Mouse (Mus musculus): Measurements from ENCODE around the gene Gng7. TPM values are rescaled to one million over a fixed set of nuclear protein-coding genes. Genes with fewer than 3 reads are reported as not detected.

Gene Gng7
- total RNA-seq, 2 experiments from 2014 or later, result 66.6 to 111 TPM

DNA sequence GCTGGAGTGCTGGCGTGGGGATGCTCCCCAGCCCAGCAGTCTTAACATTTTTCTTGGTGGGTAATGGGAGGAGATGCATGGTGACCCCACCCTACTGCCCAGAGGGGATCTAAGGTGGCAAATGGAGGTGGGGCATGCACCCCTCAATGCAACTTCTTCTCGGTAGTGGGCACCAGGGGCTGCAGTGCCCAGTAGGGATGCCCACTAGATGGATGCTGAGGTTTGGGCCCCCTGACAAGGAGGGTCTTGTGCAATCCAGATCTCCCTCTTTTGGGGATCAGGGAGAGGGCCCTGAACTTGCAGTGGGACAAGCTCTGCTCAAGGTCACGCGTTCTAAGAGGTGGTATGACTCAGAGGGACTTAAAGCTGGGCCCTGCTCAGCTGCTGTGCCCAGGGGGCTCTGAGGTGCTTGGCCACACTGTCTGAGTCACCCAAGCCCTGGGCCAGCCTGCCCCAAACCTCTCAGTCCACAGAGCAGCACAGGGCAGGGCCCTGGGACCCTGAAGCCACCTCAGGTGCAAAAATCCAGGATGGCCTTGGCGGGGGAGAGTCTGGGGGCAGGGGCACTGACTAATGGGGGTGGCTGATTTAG is 9.7 kb upstream of the Gng7 start:
- Histone ChIP-seq H3K27ac (peak overlapping the region; percentile 92), H3K4me3 (peak overlapping the region; percentile 57)
- no peak for DNase-seq (ENCODE audit: extremely low spot score in 1 of 2, low spot score in 2 of 2)
- intact Hi-C loops (cut with DNase I), result no loop called here
- TF ChIP-seq CTCF (IDR thresholded peaks at IDR 0.05), result no peak

DNA sequence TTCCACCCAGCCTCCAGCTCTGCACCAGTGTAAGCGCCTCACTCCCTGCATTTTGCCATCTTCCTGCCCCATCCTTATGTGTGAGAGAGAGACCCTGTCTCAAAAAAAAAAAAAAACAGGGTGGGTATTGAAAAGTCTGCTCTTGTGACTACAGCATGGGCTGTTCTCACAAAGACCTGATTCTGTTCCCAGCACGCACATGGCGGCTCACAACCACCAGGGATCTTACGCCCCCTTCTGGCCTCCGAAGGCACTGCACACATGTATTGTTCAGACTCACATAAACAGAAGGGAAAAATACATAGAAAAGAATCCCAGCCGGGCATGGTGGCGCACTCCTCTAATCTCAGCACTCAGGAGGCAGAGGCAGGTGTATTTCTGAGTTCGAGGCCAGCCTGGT is 8.0 kb upstream of the Gng7 start:
- no peak for DNase-seq (ENCODE audit: extremely low spot score in 1 of 2, low spot score in 2 of 2)
- TF ChIP-seq CTCF (IDR thresholded peaks at IDR 0.05), result peak; percentile 43
- intact Hi-C loops (cut with DNase I), result no loop called here
- Histone ChIP-seq H3K27ac (peak overlapping the region; percentile 55; the same call in 1 of the 2 replicates), H3K4me3 (no peak overlapping the region)

DNA sequence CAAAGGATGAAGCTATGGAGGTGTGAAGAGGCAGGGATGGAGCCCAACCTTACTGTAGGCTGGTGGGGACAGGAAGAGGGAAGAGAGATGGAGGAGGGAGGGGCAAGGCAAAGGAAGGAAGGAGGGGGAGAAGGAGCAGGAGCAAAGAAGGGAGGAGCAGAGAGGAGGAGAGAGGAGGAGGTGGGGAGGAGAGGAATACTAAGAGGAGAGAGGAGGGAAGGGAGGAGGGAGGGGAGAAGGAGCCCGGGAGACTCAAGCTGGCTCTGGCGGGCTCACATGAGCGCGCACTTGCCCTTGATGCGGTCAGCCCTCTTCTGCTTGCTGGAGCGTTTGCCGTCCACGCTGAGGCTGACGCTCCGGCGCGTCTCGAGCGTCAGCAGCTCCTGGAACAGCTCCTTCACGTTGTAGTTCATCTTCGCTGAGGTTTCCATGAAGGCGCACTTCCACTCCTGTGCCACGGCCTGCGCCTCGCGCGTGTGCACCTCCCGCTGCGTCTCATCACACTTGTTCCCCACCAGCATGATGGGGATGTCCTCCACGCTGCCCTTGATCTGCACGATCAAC is 6.9 kb upstream of the Gng7 start:
- DNase-seq (ENCODE audit: extremely low spot score in 1 of 2, low spot score in 2 of 2), result no peak
- no peak for TF ChIP-seq CTCF (IDR thresholded peaks at IDR 0.05)
- H3K27ac ChIP-seq, result peak overlapping the region; percentile 55
- intact Hi-C loops (cut with DNase I), result no loop called here
- H3K4me3 ChIP-seq, result peak overlapping the region; percentile 17; the same call in 1 of the 2 replicates

- intact Hi-C loops (cut with DNase I), result no loop called here
- no peak for TF ChIP-seq CTCF (IDR thresholded peaks at IDR 0.05)
- no peak overlapping the region for H3K4me3 ChIP-seq
- no peak for DNase-seq (ENCODE audit: extremely low spot score in 1 of 2, low spot score in 2 of 2)
- no peak overlapping the region for H3K27ac ChIP-seq
These were observed 5.5 kb upstream of the Gng7 start for GRCm38 (mm10) chr10:81020207-81020606.

DNA sequence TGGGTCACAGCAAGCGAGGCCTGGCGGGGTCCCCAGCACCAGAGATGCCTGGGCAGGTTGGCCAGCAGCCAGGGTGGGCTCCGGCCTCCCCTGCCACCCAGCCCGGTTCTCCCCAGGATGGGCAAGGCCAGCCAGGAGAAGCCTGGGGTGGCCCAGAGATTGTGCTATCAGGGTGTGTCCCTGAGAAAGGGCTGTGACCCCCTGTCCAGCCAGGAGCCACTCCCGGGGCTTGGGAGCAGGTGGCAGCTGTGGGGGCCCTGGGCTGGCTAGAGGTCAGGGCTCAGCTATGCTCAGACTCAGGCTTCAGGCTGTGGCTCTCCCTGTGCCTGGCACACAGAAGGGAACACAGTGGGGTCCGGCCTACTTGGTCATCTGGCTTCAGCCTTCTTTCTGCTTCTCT is 4.9 kb upstream of the Gng7 start:
- no peak for TF ChIP-seq CTCF (IDR thresholded peaks at IDR 0.05)
- intact Hi-C loops (cut with DNase I), result no loop called here
- peak overlapping the region; percentile 34; the same call in 1 of the 2 replicates for H3K27ac ChIP-seq
- no peak for DNase-seq (ENCODE audit: extremely low spot score in 1 of 2, low spot score in 2 of 2)
- H3K4me3 ChIP-seq, result no peak overlapping the region

- H3K4me3 ChIP-seq, result no peak overlapping the region
- intact Hi-C loops (cut with DNase I), result no loop called here
- H3K27ac ChIP-seq, result no peak overlapping the region
- DNase-seq (ENCODE audit: extremely low spot score in 1 of 2, low spot score in 2 of 2), result no peak
- no peak for TF ChIP-seq CTCF (IDR thresholded peaks at IDR 0.05)
These were observed 3.6 kb upstream of the Gng7 start for GRCm38 (mm10) chr10:81018326-81018725.

DNA sequence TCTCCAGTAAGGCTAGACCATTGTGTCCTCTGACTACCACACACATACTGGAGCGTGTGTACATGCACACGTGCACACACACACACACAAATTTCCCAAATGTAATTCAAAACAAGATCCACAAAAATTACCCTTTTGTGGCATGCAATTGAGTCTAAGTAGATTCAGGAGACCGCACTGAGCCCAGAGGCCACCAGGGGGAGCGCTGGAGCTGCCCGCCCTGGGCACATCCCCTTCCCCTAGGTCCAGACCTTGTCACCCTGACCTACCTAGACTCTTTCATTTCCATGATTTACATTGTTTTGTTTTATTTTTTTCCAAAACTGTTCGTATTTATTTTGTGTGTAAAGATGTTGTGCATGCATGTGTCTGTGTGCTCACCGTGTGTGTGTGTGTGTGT is 1.9 kb upstream of the Gng7 start:
- Histone ChIP-seq H3K4me3 (no peak overlapping the region), H3K27ac (no peak overlapping the region)
- peak; percentile 95 for TF ChIP-seq CTCF (IDR thresholded peaks at IDR 0.05)
- peak in 1 of 2 experiments; percentile 65 for DNase-seq (ENCODE audit: extremely low spot score in 1 of 2, low spot score in 2 of 2)
- intact Hi-C loops (cut with DNase I), result no loop called here

DNA sequence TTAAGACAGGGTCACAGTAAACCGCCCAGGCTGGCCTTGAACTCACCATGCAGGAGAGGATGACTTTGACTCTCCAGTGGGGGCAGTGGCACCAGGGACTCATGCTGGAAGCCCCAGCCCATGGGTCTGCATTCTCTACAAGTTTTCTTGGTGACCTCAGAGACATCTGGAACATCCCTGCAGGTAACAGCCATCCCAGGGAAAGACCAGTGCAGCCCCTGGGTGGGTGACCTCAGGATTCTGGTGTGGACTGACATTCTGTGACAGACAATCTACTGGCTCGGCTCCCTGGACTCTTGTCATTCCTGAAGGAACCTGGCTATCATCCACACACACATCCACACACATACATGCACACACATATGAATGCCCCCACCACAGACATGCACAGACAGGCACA is 921 bp upstream of the Gng7 start:
- Histone ChIP-seq H3K27ac (no peak overlapping the region), H3K4me3 (no peak overlapping the region)
- no peak for DNase-seq (ENCODE audit: extremely low spot score in 1 of 2, low spot score in 2 of 2)
- intact Hi-C loops (cut with DNase I), result no loop called here
- TF ChIP-seq CTCF (IDR thresholded peaks at IDR 0.05), result no peak

DNA sequence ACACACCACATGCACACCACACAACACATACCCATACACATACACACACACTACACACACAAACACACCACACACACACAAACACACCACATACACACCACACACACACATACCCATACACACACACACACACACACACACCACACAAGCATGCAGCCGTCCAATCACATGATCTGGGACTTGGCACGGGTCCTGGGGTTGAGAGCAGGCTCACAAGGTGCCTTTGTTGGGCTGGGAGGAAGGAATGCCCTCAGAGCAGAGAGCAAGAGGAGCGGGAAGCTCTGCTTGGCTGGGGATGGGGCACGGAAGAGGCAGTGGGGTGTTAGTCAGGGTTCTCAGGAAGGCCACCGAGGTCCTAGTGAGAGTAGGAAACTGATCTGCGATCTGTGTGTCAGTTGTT is 3.9 kb downstream of the Gng7 start:
- DNase-seq (ENCODE audit: extremely low spot score in 1 of 2, low spot score in 2 of 2), result no peak
- TF ChIP-seq CTCF (IDR thresholded peaks at IDR 0.05), result no peak
- H3K4me3 ChIP-seq, result no peak overlapping the region
- intact Hi-C loops (cut with DNase I), result no loop called here
- H3K27ac ChIP-seq, result no peak overlapping the region

DNA sequence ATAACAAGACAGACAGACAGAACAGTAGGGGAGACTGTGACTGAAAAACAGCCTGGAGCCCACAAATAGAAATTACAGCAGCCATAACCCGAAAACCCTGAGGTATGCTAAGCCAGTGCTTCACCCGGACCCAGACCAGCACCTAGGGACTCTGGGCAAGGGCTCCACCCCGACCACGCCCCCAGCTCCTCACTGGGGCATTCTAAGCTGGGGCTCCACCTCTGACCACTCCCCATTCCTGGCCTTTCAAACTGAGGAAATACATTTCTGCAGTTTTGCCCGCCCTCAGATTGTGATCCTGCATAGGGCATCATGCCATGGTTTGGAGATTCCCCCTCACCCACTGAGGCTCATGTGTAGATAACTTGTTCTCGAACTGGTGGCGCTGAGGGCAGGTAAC is 7.5 kb downstream of the Gng7 start:
- H3K4me3 ChIP-seq, result no peak overlapping the region
- DNase-seq (ENCODE audit: extremely low spot score in 1 of 2, low spot score in 2 of 2), result no peak
- intact Hi-C loops (cut with DNase I), result no loop called here
- H3K27ac ChIP-seq, result no peak overlapping the region; the same call in 1 of the 2 replicates
- TF ChIP-seq CTCF (IDR thresholded peaks at IDR 0.05), result no peak

GRCm38 (mm10) chr10:81006005-81006677 is 8.6 kb downstream of the Gng7 start:
- intact Hi-C loops (cut with DNase I), result no loop called here
- H3K27ac ChIP-seq, result peak overlapping the region; percentile 47
- no peak; the same call in none of the 2 replicates for TF ChIP-seq CTCF (IDR thresholded peaks at IDR 0.05)
- H3K4me3 ChIP-seq, result no peak overlapping the region
- DNase-seq (ENCODE audit: extremely low spot score in 1 of 2, low spot score in 2 of 2), result no peak

GRCm38 (mm10) chr10:81001161-81001560 is 13.6 kb downstream of the Gng7 start:
- intact Hi-C loops (cut with DNase I), result no loop called here
- peak; percentile 52 to 77 for DNase-seq (ENCODE audit: extremely low spot score in 1 of 2, low spot score in 2 of 2)
- no peak for TF ChIP-seq CTCF (IDR thresholded peaks at IDR 0.05)
- Histone ChIP-seq H3K4me3 (no peak overlapping the region), H3K27ac (peak overlapping the region; percentile 76)
